Mouse (Mus musculus) stomach, embryonic 15.5 days (tissue): ENCODE measurements around the gene Ceacam2. TPM values are rescaled to one million over a fixed set of nuclear protein-coding genes. Genes with fewer than 3 reads are reported as not detected.
"Not testable (repeated sequence)": the region's sequence is repeated elsewhere in the genome, so short reads cannot be mapped to it uniquely, and the experiment has no call there.

ENCODE experiments used
- ATAC-seq: fragments of 200-750 bp; cut with Nextera tagmentation; 2 replicates; pipeline ENCODE4 v1.8.0; 2017; ENCODE audit warnings: low read depth, moderate number of reproducible peaks, moderate TSS enrichment; ENCODE audit not compliant: insufficient read depth, low FRiP score
- H3K27ac ChIP-seq: fragments of 300-500 bp; sonication (generic); 2 replicates; pipeline ENCODE4 v1.5.1; 2015; ENCODE audit warnings: mild to moderate bottlenecking, inconsistent platforms
- H3K27me3 ChIP-seq: fragments of 300-500 bp; sonication (generic); replicated peaks from 2 replicates; pipeline ENCODE4 v1.6.1; 2015; ENCODE audit warnings: inconsistent platforms
- H3K36me3 ChIP-seq: fragments of 300-500 bp; sonication (generic); 2 replicates; pipeline ENCODE4 v1.6.1; 2015; ENCODE audit warnings: inconsistent platforms
- H3K4me1 ChIP-seq: fragments of 300-500 bp; sonication (generic); 2 replicates; pipeline ENCODE4 v1.6.1; 2015; ENCODE audit warnings: inconsistent platforms
- H3K4me2 ChIP-seq: fragments of 300-500 bp; sonication (generic); 2 replicates; pipeline ENCODE4 v1.6.1; 2015; ENCODE audit warnings: mild to moderate bottlenecking, inconsistent platforms
- H3K4me3 ChIP-seq: fragments of 300-500 bp; sonication (generic); replicated peaks from 2 replicates; pipeline ENCODE4 v1.5.1; 2015; ENCODE audit warnings: inconsistent platforms
- H3K9ac ChIP-seq: fragments of 300-500 bp; sonication (generic); 2 replicates; pipeline ENCODE4 v1.6.1; 2015; ENCODE audit warnings: inconsistent platforms
- H3K9me3 ChIP-seq: fragments of 300-500 bp; sonication (generic); 2 replicates; pipeline ENCODE4 v1.6.1; 2016; ENCODE audit warnings: inconsistent platforms
- WGBS: fragments of 180-500 bp; shearing (Covaris S2); methylation state at CpG from one replicate; pipeline ENCODE4 v1.1.7; 2015; 5-methylcytosine and 5-hydroxymethylcytosine counted together
- polyA plus RNA-seq: library from polyadenylated mRNA; unstranded; fragments of >200 nt; fragmentation: Nextera tagmentation; extraction: Ambion mirVana; gene quantifications from 2 replicates; pipeline ENCODE4 v1.2.1, GENCODE M21; 2015

Gene Ceacam2
- polyA plus RNA-seq, 1 experiment from 2014 or later: not detected

DNA sequence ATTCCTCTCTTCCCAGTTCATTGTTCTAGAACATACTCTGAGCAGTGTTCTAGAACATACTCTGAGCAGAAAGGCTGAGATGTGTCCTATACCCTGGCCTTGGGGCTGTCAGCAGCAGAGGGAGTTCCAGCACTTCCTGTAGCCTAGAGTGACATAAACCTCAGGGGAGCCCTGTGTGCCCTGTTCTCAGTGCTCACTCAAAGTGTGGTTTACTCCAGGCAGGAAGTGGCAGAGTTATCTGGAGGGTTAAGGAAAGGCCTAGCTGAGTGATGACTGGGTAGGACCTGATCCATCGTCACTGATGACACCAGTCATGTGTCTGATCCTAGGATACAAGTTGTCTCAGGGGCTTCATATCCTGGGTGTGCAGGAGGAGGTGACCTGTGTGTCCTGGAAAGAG is 297 bp upstream of the Ceacam2 start:
- ATAC-seq, H3K27me3 ChIP-seq, H3K4me3 ChIP-seq, H3K9me3 ChIP-seq, H3K9ac ChIP-seq, H3K4me1 ChIP-seq, H3K4me2 ChIP-seq, H3K27ac ChIP-seq, H3K36me3 ChIP-seq: not testable (repeated sequence)
- WGBS: 89% methylated on average over 1 of the region's 1 CpGs

DNA sequence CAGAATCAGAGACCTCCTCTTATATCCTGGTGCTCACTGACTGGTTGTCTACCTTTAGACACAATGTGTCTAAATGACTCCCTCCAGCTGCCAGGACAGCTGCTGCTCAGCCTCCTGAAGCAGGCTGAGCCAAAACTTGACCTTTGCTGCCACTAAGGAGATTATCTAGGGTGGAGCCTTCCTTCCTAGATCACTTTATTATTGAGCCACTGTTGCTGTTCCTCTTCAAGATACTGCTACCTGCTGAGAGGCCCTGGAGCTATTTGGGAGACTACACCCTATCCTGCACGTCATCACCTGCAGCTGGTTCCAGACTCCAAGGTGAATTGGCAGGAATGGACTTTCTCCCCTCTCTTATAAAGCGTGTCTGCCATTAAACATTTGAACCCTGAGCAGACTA is 8.8 kb downstream of the Ceacam2 start:
- no peaks in the 10 kb centered on the region for H3K9me3 ChIP-seq
- no peak overlapping the region for H3K9ac ChIP-seq
- no peaks in the 10 kb centered on the region for H3K36me3 ChIP-seq
- ATAC-seq: no peak
- H3K4me3 ChIP-seq: no peak overlapping the region
- no peaks in the 10 kb centered on the region for H3K27me3 ChIP-seq
- no peak overlapping the region for H3K27ac ChIP-seq
- H3K4me2 ChIP-seq: no peak overlapping the region
- H3K4me1 ChIP-seq: no peaks in the 10 kb centered on the region
- WGBS: 66% methylated on average over 2 of the region's 2 CpGs

DNA sequence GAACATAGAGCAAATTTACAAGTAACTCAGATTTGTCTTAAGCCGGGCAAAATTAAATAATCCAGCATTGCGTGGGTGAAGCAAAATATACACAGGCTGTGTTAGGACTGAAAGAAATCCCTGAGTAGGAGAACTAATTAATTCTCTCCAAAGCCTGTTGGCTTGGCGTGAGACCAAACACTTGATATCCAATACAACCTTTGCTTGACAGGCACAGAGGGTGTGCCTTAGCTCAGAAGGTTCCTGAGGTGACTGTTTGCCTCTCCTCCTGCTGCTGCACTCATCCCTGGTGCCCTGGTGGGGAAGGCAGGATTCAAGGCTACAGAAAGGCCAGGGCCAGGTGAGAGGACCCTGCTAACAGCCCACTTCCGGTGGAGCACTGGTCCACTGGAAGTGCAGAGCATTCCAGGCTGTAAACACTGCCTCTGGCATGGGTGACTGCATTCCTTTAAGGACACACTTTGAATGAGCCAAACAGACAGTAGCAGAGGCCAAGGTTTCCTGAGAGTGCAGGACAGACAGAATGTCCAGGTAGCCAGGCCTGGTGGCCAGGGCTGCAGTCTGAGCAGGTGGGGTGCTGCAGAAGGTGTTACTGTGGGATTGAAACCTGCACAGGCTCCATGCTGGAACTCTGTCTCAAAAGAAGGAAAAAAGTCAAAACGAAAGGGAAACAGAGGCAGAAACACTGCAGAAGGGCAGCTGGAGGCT is 23.4 kb downstream of the Ceacam2 start:
- H3K9me3 ChIP-seq, H3K27ac ChIP-seq, H3K27me3 ChIP-seq, H3K36me3 ChIP-seq, H3K4me2 ChIP-seq, ATAC-seq, H3K4me3 ChIP-seq, H3K9ac ChIP-seq, H3K4me1 ChIP-seq: not testable (repeated sequence)
- 38% methylated on average over 2 of the region's 5 CpGs for WGBS

- H3K27me3 ChIP-seq, H3K9ac ChIP-seq, ATAC-seq, H3K36me3 ChIP-seq, H3K4me2 ChIP-seq, H3K4me3 ChIP-seq, H3K27ac ChIP-seq, H3K4me1 ChIP-seq, H3K9me3 ChIP-seq: not testable (repeated sequence)
- 15% methylated on average over 1 of the region's 1 CpGs for WGBS
These were observed 24.0 kb downstream of the Ceacam2 start for GRCm38 (mm10) chr7:25515667-25516066.

GRCm38 (mm10) chr7:25509925-25510324 is 29.7 kb downstream of the Ceacam2 start:
- WGBS: 11% methylated on average over 3 of the region's 3 CpGs
- Histone ChIP-seq H3K9me3 (no peaks in the 10 kb centered on the region), H3K4me3 (no peak overlapping the region), H3K36me3 (no peaks in the 10 kb centered on the region), H3K27me3 (no peaks in the 10 kb centered on the region), H3K4me1 (no peaks in the 10 kb centered on the region), H3K9ac (no peak overlapping the region), H3K4me2 (no peak overlapping the region), H3K27ac (no peak overlapping the region)
- ATAC-seq: no peak

DNA sequence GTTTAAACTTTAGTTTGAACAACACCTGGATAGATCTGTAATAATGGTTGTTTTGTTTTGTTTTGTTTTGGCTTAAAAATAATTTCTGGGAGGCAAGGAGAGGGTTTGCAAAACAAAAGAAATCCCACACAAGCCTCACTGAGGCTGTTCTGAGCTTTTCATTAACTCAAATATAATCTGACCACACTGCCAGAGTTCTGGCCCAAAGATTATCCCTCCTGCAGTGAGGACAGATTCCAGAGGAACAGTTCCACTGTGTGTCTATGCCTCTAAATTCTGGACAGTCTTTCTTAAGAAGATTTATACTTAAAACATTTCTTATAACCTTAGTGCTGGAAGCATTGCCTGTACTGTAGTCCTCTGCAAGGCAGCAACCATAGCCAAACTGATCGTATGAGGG is 45.0 kb downstream of the Ceacam2 start:
- no peak overlapping the region for H3K4me2 ChIP-seq
- 80% methylated on average over 1 of the region's 1 CpGs for WGBS

DNA sequence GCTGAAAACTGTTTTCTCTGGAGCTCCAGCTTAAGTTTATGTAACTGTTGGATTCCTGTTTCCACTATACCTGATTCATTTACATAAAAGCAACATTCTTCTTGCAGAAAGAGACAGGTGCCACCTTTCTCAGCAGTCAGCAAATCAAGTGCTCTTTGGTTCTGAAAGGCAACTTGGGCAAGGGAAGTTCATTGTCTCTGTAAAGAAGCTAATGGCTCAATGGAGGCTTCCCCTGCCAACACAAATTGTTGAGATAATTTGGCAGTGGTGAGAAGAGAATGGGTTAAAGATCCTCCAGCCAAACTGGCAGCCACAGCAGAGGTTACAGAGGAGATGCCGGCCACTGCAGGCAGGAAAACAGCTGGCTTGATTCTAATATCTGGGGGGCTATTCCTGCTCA is 49.0 kb downstream of the Ceacam2 start:
- H3K27me3 ChIP-seq, H3K4me2 ChIP-seq, H3K9me3 ChIP-seq, ATAC-seq, H3K36me3 ChIP-seq, H3K4me3 ChIP-seq, H3K27ac ChIP-seq, H3K9ac ChIP-seq, H3K4me1 ChIP-seq: not testable (repeated sequence)
- no CpG with 5 or more reads among the region's 1 CpGs for WGBS

More for the DNA sequence above, 45.0 kb downstream of the Ceacam2 start:
- H3K9ac ChIP-seq: no peak overlapping the region
- no peaks in the 10 kb centered on the region for H3K4me1 ChIP-seq
- ATAC-seq: no peak
- no peak overlapping the region for H3K4me3 ChIP-seq
- H3K36me3 ChIP-seq: no peaks in the 10 kb centered on the region
- H3K27me3 ChIP-seq: no peaks in the 10 kb centered on the region
- no peaks in the 10 kb centered on the region for H3K9me3 ChIP-seq
- H3K27ac ChIP-seq: no peak overlapping the region

DNA sequence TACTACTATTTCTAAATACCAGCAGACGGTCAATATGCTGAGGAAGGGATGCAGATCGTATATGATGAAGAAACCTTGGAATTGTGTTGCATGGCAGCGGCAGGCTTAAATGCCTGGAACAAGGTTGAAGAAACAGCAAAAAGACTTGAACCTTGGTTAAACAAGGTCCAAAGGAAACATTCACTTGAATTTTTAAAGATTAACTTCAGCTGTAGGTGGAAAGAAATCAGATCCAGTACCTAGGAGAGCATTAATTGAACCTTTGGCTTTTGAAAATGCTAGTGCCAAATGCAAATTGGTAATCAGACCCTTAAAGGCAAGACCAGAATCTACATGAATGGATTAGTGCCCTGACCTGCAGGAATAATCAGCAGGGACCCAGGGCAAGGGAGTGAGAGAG is 50.3 kb downstream of the Ceacam2 start:
- H3K27me3 ChIP-seq, H3K27ac ChIP-seq, H3K9me3 ChIP-seq, H3K36me3 ChIP-seq, ATAC-seq, H3K4me3 ChIP-seq, H3K4me2 ChIP-seq, H3K9ac ChIP-seq, H3K4me1 ChIP-seq: not testable (repeated sequence)
- 92% methylated on average over 3 of the region's 3 CpGs for WGBS

DNA sequence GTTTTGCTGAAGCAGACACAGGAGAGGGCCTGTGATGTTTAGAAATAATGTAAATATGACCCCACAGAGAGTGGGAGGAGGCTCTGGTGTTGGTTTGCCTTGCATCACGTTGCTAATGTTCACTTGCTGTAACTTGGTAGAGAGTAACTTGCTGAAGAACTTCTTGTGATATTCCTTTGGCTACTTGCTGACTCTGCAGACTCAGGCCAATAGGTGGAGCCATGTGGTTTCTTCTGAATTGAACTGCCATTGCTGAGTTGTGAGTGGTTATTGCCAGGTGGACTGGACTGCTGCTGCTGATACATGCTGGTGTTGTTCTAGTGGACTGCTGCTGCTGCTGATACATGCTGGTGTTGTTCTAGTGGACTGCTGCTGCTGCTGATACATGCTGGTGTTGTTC is 53.5 kb downstream of the Ceacam2 start:
- no peak overlapping the region for H3K4me2 ChIP-seq
- H3K4me3 ChIP-seq: no peak overlapping the region
- no peak overlapping the region for H3K27ac ChIP-seq
- ATAC-seq: no peak
- no peaks in the 10 kb centered on the region for H3K27me3 ChIP-seq
- H3K9me3 ChIP-seq: no peaks in the 10 kb centered on the region
- 9% methylated on average over 1 of the region's 1 CpGs for WGBS
- no peaks in the 10 kb centered on the region for H3K4me1 ChIP-seq
- H3K9ac ChIP-seq: no peak overlapping the region
- no peaks in the 10 kb centered on the region for H3K36me3 ChIP-seq

DNA sequence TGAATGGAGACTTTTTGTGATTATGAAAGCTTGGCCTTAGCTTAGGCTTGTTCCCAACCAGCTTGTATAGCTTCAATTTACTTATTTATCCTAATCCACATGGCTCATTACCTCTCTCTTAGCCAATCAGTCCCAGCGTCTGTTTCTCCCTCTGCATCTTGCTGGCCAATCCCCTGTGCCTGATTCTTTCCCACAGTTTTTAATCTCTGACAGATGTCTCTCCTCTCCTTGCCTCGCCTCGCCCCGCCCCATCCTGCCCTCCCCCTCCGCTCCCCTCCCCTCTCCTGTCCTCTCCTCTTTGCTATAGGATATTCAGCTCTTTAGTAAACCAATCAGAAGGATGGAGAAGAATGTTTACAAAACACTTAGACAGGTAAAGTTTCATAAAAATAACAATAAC is 54.6 kb downstream of the Ceacam2 start:
- WGBS: 63% methylated on average over 5 of the region's 5 CpGs
- no peak for ATAC-seq
- H3K4me2 ChIP-seq: no peak overlapping the region
- H3K4me1 ChIP-seq: no peaks in the 10 kb centered on the region
- H3K27ac ChIP-seq: no peak overlapping the region
- H3K9me3 ChIP-seq: no peaks in the 10 kb centered on the region
- H3K4me3 ChIP-seq: no peak overlapping the region
- H3K9ac ChIP-seq: no peak overlapping the region
- no peaks in the 10 kb centered on the region for H3K27me3 ChIP-seq
- no peaks in the 10 kb centered on the region for H3K36me3 ChIP-seq

- Histone ChIP-seq H3K4me3 (no peak overlapping the region), H3K4me2 (no peak overlapping the region), H3K4me1 (no peaks in the 10 kb centered on the region), H3K27ac (no peak overlapping the region), H3K36me3 (no peaks in the 10 kb centered on the region), H3K9me3 (no peaks in the 10 kb centered on the region), H3K9ac (no peak overlapping the region), H3K27me3 (no peaks in the 10 kb centered on the region)
- no peak for ATAC-seq
- WGBS: 77% methylated on average over 8 of the region's 8 CpGs
These were observed 56.4 kb downstream of the Ceacam2 start for GRCm38 (mm10) chr7:25483133-25483735.

DNA sequence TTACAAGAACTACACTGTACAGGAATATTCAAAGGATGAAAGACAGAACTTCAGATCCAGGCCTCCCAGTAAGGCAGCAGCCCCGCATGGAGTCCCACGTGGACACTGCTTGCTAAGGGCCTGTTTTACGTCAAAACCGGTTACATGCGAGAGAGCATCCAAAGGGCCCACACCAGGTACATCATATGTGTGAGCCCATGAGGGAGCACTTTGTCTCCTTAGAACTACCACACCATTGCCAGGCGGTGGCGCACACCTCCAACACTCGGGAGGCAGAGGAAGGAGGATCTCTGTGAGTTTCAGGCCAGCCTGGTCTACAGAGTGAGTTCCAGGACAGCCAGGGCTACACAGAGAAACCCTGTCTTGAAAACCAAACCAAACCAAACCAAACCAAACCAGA is 58.9 kb downstream of the Ceacam2 start:
- not testable (repeated sequence) for H3K36me3 ChIP-seq, H3K4me1 ChIP-seq, H3K4me3 ChIP-seq, H3K27me3 ChIP-seq, H3K9ac ChIP-seq, H3K27ac ChIP-seq, H3K4me2 ChIP-seq, ATAC-seq, H3K9me3 ChIP-seq
- 62% methylated on average over 8 of the region's 8 CpGs for WGBS

DNA sequence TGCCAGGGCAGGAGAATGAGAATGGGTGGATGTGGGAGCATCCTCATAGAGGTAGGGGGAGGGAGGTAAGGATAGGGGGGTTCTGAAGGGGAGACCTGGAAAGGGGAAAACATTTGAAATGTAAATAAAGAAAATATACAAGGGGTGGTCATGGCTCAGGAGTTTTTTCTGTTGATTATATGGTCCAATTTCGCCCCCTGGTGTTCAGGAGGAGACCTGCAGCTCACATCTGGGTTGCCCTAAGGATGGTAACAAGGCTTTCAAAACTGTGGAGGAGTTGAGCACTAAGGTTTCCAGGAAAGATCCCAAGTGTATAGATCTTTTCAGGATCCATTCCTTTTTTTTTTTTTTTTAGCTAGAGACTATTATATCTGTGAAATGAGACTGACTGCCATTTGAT is 60.2 kb downstream of the Ceacam2 start:
- H3K9me3 ChIP-seq: no peaks in the 10 kb centered on the region
- ATAC-seq: no peak
- H3K9ac ChIP-seq: no peak overlapping the region
- no peaks in the 10 kb centered on the region for H3K36me3 ChIP-seq
- H3K27ac ChIP-seq: no peak overlapping the region
- H3K27me3 ChIP-seq: no peaks in the 10 kb centered on the region
- 0% methylated on average over 1 of the region's 1 CpGs for WGBS
- H3K4me2 ChIP-seq: no peak overlapping the region
- H3K4me3 ChIP-seq: no peak overlapping the region
- H3K4me1 ChIP-seq: no peaks in the 10 kb centered on the region
